Mouse (Mus musculus) kidney, embryonic 15.5 days (tissue): Measurements from ENCODE around the gene Ldb3. TPM values are rescaled to one million over a fixed set of nuclear protein-coding genes. Genes with fewer than 3 reads are reported as not detected.

Experiments
- ATAC-seq: fragments of 200-750 bp; cut with Nextera tagmentation; replicated peaks from 2 replicates; pipeline ENCODE4 v1.8.0; 2017; ENCODE audit warnings: moderate TSS enrichment; ENCODE audit not compliant: low FRiP score
- H3K27ac ChIP-seq: fragments of 300-500 bp; sonication (generic); 2 replicates; pipeline ENCODE4 v1.5.1; 2015; ENCODE audit warnings: mild to moderate bottlenecking, inconsistent platforms
- H3K27me3 ChIP-seq: fragments of 300-500 bp; sonication (generic); 2 replicates; pipeline ENCODE4 v1.6.1; 2015; ENCODE audit warnings: inconsistent platforms
- H3K36me3 ChIP-seq: fragments of 300-500 bp; sonication (generic); 2 replicates; pipeline ENCODE4 v1.6.1; 2015; ENCODE audit warnings: inconsistent platforms
- H3K4me1 ChIP-seq: fragments of 300-500 bp; sonication (generic); 2 replicates; pipeline ENCODE4 v1.6.1; 2015; ENCODE audit warnings: inconsistent platforms
- H3K4me2 ChIP-seq: fragments of 300-500 bp; sonication (generic); 2 replicates; pipeline ENCODE4 v1.6.1; 2015; ENCODE audit warnings: moderate library complexity, mild to moderate bottlenecking, inconsistent platforms
- H3K4me3 ChIP-seq: fragments of 300-500 bp; sonication (generic); replicated peaks from 2 replicates; pipeline ENCODE4 v1.5.1; 2015; ENCODE audit warnings: mild to moderate bottlenecking, inconsistent platforms
- H3K9ac ChIP-seq: fragments of 300-500 bp; sonication (generic); 2 replicates; pipeline ENCODE4 v1.6.1; 2015; ENCODE audit warnings: mild to moderate bottlenecking, inconsistent platforms
- H3K9me3 ChIP-seq: fragments of 300-500 bp; sonication (generic); replicated peaks from 2 replicates; pipeline ENCODE4 v1.6.1; 2016; ENCODE audit warnings: inconsistent platforms
- WGBS: fragments of 180-500 bp; shearing (Covaris S2); methylation state at CpG from one replicate; pipeline ENCODE4 v1.1.7; 2015; ENCODE audit warnings: mixed read lengths; 5-methylcytosine and 5-hydroxymethylcytosine counted together
- polyA plus RNA-seq: library from polyadenylated mRNA; unstranded; fragments of >200 nt; fragmentation: Nextera tagmentation; extraction: Ambion mirVana; gene quantifications from 2 replicates; pipeline ENCODE4 v1.2.1, GENCODE M21; 2015

Ldb3 gene
- polyA plus RNA-seq, 1 experiment from 2014 or later, result 3.7 TPM

GRCm38 (mm10) chr14:34548391-34549001 lies 40.0 kb downstream of the Ldb3 start:
- Histone ChIP-seq H3K4me3 (peak overlapping the region; percentile 70), H3K4me2 (peak overlapping the region; percentile 89), H3K27me3 (peaks cover 30% of the 10 kb centered on the region), H3K9ac (peak overlapping the region; percentile 75), H3K36me3 (no peaks in the 10 kb centered on the region), H3K27ac (peak overlapping the region; percentile 76), H3K4me1 (peaks cover 26% of the 10 kb centered on the region), H3K9me3 (no peaks in the 10 kb centered on the region)
- WGBS, result under 1% methylated on average over 26 of the region's 27 CpGs
- peak; percentile 66 for ATAC-seq

- Histone ChIP-seq H3K27ac (no peak overlapping the region), H3K4me3 (no peak overlapping the region), H3K27me3 (peaks cover 29% of the 10 kb centered on the region), H3K4me2 (no peak overlapping the region), H3K9me3 (no peaks in the 10 kb centered on the region), H3K9ac (no peak overlapping the region), H3K36me3 (no peaks in the 10 kb centered on the region), H3K4me1 (peaks cover 29% of the 10 kb centered on the region)
- WGBS, result 87% methylated on average over 2 of the region's 2 CpGs
- ATAC-seq, result no peak
These were observed 43.9 kb downstream of the Ldb3 start for GRCm38 (mm10) chr14:34544545-34544944.

- Histone ChIP-seq H3K4me2 (no peak overlapping the region), H3K4me3 (no peak overlapping the region), H3K4me1 (peaks cover 28% of the 10 kb centered on the region), H3K9ac (no peak overlapping the region), H3K36me3 (no peaks in the 10 kb centered on the region), H3K27ac (no peak overlapping the region), H3K9me3 (no peaks in the 10 kb centered on the region), H3K27me3 (peaks cover 29% of the 10 kb centered on the region)
- 91% methylated on average over 6 of the region's 6 CpGs for WGBS
- no peak for ATAC-seq
These were observed 44.5 kb downstream of the Ldb3 start for GRCm38 (mm10) chr14:34544001-34544400.

GRCm38 (mm10) chr14:34543596-34543995 lies 44.9 kb downstream of the Ldb3 start:
- H3K4me1 ChIP-seq, result peaks cover 27% of the 10 kb centered on the region
- no peak overlapping the region for H3K9ac ChIP-seq
- H3K27ac ChIP-seq, result no peak overlapping the region
- no peak overlapping the region for H3K4me3 ChIP-seq
- no peaks in the 10 kb centered on the region for H3K9me3 ChIP-seq
- H3K27me3 ChIP-seq, result peaks cover 29% of the 10 kb centered on the region
- 89% methylated on average over 6 of the region's 6 CpGs for WGBS
- no peaks in the 10 kb centered on the region for H3K36me3 ChIP-seq
- no peak for ATAC-seq
- H3K4me2 ChIP-seq, result no peak overlapping the region

- H3K4me3 ChIP-seq, result no peak overlapping the region
- H3K36me3 ChIP-seq, result no peaks in the 10 kb centered on the region
- H3K4me2 ChIP-seq, result no peak overlapping the region
- peaks cover 29% of the 10 kb centered on the region for H3K27me3 ChIP-seq
- H3K4me1 ChIP-seq, result peaks cover 20% of the 10 kb centered on the region
- H3K9ac ChIP-seq, result no peak overlapping the region
- no peak overlapping the region for H3K27ac ChIP-seq
- 75% methylated on average over 5 of the region's 5 CpGs for WGBS
- H3K9me3 ChIP-seq, result no peaks in the 10 kb centered on the region
- no peak for ATAC-seq
These were observed 46.6 kb downstream of the Ldb3 start for GRCm38 (mm10) chr14:34541896-34542295.

- peaks cover 17% of the 10 kb centered on the region for H3K4me1 ChIP-seq
- H3K4me3 ChIP-seq, result peak overlapping the region; percentile 21
- ATAC-seq, result peak; percentile 90
- peak overlapping the region; percentile 49 for H3K4me2 ChIP-seq
- H3K36me3 ChIP-seq, result no peaks in the 10 kb centered on the region
- H3K27ac ChIP-seq, result peak overlapping the region; percentile 91
- H3K27me3 ChIP-seq, result peaks cover 22% of the 10 kb centered on the region
- 11% methylated on average over 17 of the region's 17 CpGs for WGBS
- no peak overlapping the region for H3K9ac ChIP-seq
- no peaks in the 10 kb centered on the region for H3K9me3 ChIP-seq
These were observed 47.8 kb downstream of the Ldb3 start for GRCm38 (mm10) chr14:34540685-34541162.

GRCm38 (mm10) chr14:34535883-34536282 lies 52.6 kb downstream of the Ldb3 start:
- Histone ChIP-seq H3K9ac (no peak overlapping the region), H3K27me3 (no peaks in the 10 kb centered on the region), H3K4me3 (no peak overlapping the region), H3K9me3 (no peaks in the 10 kb centered on the region), H3K27ac (no peak overlapping the region), H3K36me3 (no peaks in the 10 kb centered on the region), H3K4me1 (0 out of 2 replicates have a peak, but pooled peaks cover 3% of the 10 kb centered on the region), H3K4me2 (no peak overlapping the region)
- ATAC-seq, result no peak
- 68% methylated on average over 4 of the region's 4 CpGs for WGBS

- H3K9me3 ChIP-seq, result no peaks in the 10 kb centered on the region
- H3K4me1 ChIP-seq, result 0 out of 2 replicates have a peak, but pooled peaks cover 2% of the 10 kb centered on the region
- no peak overlapping the region for H3K27ac ChIP-seq
- H3K4me2 ChIP-seq, result no peak overlapping the region
- no peak overlapping the region for H3K4me3 ChIP-seq
- no peaks in the 10 kb centered on the region for H3K36me3 ChIP-seq
- ATAC-seq, result no peak
- WGBS, result 71% methylated on average over 5 of the region's 5 CpGs
- peaks cover 4% of the 10 kb centered on the region for H3K27me3 ChIP-seq
- no peak overlapping the region for H3K9ac ChIP-seq
These were observed 54.9 kb downstream of the Ldb3 start for GRCm38 (mm10) chr14:34533537-34533936.

GRCm38 (mm10) chr14:34532536-34532935 lies 55.9 kb downstream of the Ldb3 start:
- Histone ChIP-seq H3K4me2 (no peak overlapping the region), H3K9ac (no peak overlapping the region), H3K36me3 (no peaks in the 10 kb centered on the region), H3K4me1 (0 out of 2 replicates have a peak, but pooled peaks cover 2% of the 10 kb centered on the region), H3K4me3 (no peak overlapping the region), H3K9me3 (no peaks in the 10 kb centered on the region), H3K27me3 (peaks cover 11% of the 10 kb centered on the region), H3K27ac (no peak overlapping the region)
- WGBS, result 63% methylated on average over 6 of the region's 6 CpGs
- ATAC-seq, result no peak

GRCm38 (mm10) chr14:34528804-34529203 lies 59.7 kb downstream of the Ldb3 start:
- Histone ChIP-seq H3K27ac (no peak overlapping the region), H3K4me2 (no peak overlapping the region)

GRCm38 (mm10) chr14:34522701-34523100 lies 65.8 kb downstream of the Ldb3 start, which contains the start of gene 9230112D13Rik:
TSS of gene 9230112D13Rik (minus strand) at chr14:34522801.
- no peaks in the 10 kb centered on the region for H3K4me1 ChIP-seq
- 85% methylated on average over 8 of the region's 8 CpGs for WGBS
- no peak within 1 kb of the TSS for H3K9ac ChIP-seq
- ATAC-seq, result no peak
- H3K27ac ChIP-seq, result no peak within 1 kb of the TSS
- no peak within 1 kb of the TSS for H3K4me2 ChIP-seq
- H3K36me3 ChIP-seq, result no peaks in the 10 kb centered on the region
- no peak within 1 kb of the TSS for H3K4me3 ChIP-seq
- H3K9me3 ChIP-seq, result no peaks in the 10 kb centered on the region
- H3K27me3 ChIP-seq, result peaks cover 21% of the 10 kb centered on the region

More at GRCm38 (mm10) chr14:34528804-34529203, 59.7 kb downstream of the Ldb3 start:
- Histone ChIP-seq H3K9me3 (no peaks in the 10 kb centered on the region), H3K27me3 (peaks cover 11% of the 10 kb centered on the region), H3K9ac (no peak overlapping the region), H3K36me3 (no peaks in the 10 kb centered on the region), H3K4me1 (0 out of 2 replicates have a peak, but pooled peaks cover 2% of the 10 kb centered on the region), H3K4me3 (no peak overlapping the region)
- no peak for ATAC-seq
- 74% methylated on average over 8 of the region's 8 CpGs for WGBS

- Histone ChIP-seq H3K9ac (no peak overlapping the region), H3K4me2 (no peak overlapping the region), H3K4me3 (no peak overlapping the region), H3K36me3 (no peaks in the 10 kb centered on the region), H3K9me3 (no peaks in the 10 kb centered on the region), H3K4me1 (no peaks in the 10 kb centered on the region), H3K27me3 (peaks cover 37% of the 10 kb centered on the region), H3K27ac (peak overlapping the region; percentile 11; the same call in 1 of the 2 replicates)
- WGBS, result 78% methylated on average over 8 of the region's 8 CpGs
- ATAC-seq, result no peak
These were observed 70.4 kb downstream of the Ldb3 start for GRCm38 (mm10) chr14:34517959-34518544.
